In the genomic region with DNA sequence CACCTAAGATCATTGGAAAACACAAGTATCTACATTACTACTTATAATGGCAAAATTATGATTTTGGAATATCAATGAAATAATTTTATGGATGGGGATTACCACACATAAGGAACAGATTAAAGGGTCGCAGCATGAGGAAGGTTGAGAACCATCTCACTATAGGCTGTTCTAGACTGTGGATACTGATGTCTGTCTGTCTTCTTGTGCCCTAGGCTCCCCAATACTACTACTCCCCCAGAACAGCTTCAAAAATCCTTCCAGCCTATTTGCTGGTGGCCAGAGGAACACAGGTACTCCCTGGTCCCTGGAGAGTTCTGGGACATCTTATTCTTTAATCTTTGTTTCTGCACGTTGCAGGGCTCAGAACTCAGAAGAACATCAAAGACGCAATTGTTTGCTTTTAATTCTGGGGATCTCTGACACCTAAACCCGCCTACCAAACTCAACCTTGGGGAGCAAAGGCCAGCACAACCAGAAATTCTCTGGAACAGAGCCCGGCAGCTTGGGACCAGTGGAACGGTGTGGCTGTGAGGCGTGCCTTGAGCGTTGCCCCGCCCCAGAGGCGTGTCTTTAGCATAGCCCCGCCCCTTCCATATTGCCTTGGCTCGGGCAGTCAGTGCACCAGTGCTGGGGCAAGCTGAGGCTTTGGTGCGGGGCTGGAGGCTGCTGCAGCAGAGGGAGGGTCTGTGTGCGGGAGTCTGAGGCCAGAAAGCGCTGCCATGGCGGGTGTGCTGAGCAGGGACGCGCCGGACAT, we compare ENCODE assay signal across 8 mouse cellular contexts. TPM values are rescaled to one million over a fixed set of nuclear protein-coding genes. Genes with fewer than 3 reads are reported as not detected.
DNase-seq lines count a peak whose midpoint lies in the region; ATAC-seq and TF ChIP-seq lines count a peak whose summit lies in the region.

Gene Dpyd (plus strand): TSS at position 576 of the 757 bp plus-strand sequence.

- no peaks in the 10 kb centered on the region for H3K36me3 ChIP-seq in forebrain, embryonic 15.5 days
- H3K36me3 ChIP-seq in liver, postnatal 0 days (replicated peaks; ENCODE audit: insufficient read depth, low read length): no peaks in the 10 kb centered on the region

- H3K27me3 ChIP-seq in forebrain, embryonic 15.5 days: no peaks in the 10 kb centered on the region
- H3K27me3 ChIP-seq in liver, postnatal 0 days (ENCODE audit: insufficient read depth, low read length): no peaks in the 10 kb centered on the region

- 6% methylated on average over 19 of the region's 19 CpGs for WGBS in forebrain, embryonic 15.5 days
- 7% methylated on average over 18 of the region's 19 CpGs for WGBS in large intestine, adult 2 months
- WGBS in liver, postnatal 0 days (ENCODE audit: insufficient replicate concordance): 5% methylated on average over 19 of the region's 19 CpGs

- H3K27ac ChIP-seq in forebrain, embryonic 15.5 days (replicated peaks): no peak within 1 kb of the TSS
- H3K27ac ChIP-seq in liver, postnatal 0 days (ENCODE audit: low read depth): peak within 1 kb of the TSS; percentile 91

- no peaks in the 10 kb centered on the region for H3K9me3 ChIP-seq in forebrain, embryonic 15.5 days
- H3K9me3 ChIP-seq in liver, postnatal 0 days (ENCODE audit: low read length): no peaks in the 10 kb centered on the region

- intact Hi-C loops in heart, postnatal 10 days (cut with DNase I): no loop called here

- peak within 1 kb of the TSS; percentile 67 for H3K4me2 ChIP-seq in forebrain, embryonic 15.5 days (replicated peaks)
- peak within 1 kb of the TSS; percentile 55 for H3K4me2 ChIP-seq in liver, postnatal 0 days (ENCODE audit: low read depth, low read length)

- TF ChIP-seq CTCF in liver, postnatal 0 days (IDR thresholded peaks at IDR 0.05; ENCODE audit: low read depth): no peak

- no peaks in the 10 kb centered on the region for H3K4me1 ChIP-seq in forebrain, embryonic 15.5 days
- H3K4me1 ChIP-seq in liver, postnatal 0 days (ENCODE audit: insufficient read depth): no peaks in the 10 kb centered on the region

- H3K4me3 ChIP-seq in forebrain, embryonic 15.5 days: peak within 1 kb of the TSS; percentile 50
- H3K4me3 ChIP-seq in liver, postnatal 0 days (ENCODE audit: low read depth, low read length): peak within 1 kb of the TSS; percentile 62

- ATAC-seq in forebrain, embryonic 15.5 days (replicated peaks): peak; percentile 100
- peak; percentile 88 for ATAC-seq in liver, postnatal 0 days

- DNase-seq in MN1 (ENCODE audit: low spot score): peak; percentile 85
- DNase-seq in cerebellum, adult 18-20 months: peak; percentile 14 to 21
- DNase-seq in heart, postnatal 10 days: peak; percentile 67 to 74
- DNase-seq in large intestine, adult 2 months (ENCODE audit: low read depth, low spot score): peak; percentile 78
- DNase-seq in liver, postnatal 0 days: peak; percentile 88
- peak; percentile 43 for DNase-seq in ovary, postnatal 10 days (ENCODE audit: low spot score)
- peak; percentile 67 to 79 for DNase-seq in urinary bladder, postnatal 4 days (ENCODE audit: low spot score in 2 of 2)

- peak within 1 kb of the TSS; percentile 37 for H3K9ac ChIP-seq in forebrain, embryonic 15.5 days (replicated peaks)
- peak within 1 kb of the TSS; percentile 78 for H3K9ac ChIP-seq in liver, postnatal 0 days (replicated peaks)

- TF ChIP-seq EP300 in liver, postnatal 0 days (IDR thresholded peaks at IDR 0.05; ENCODE audit: low read depth): no peak

RNA-seq across cellular contexts. Expression of gene Dpyd, which starts in this region (rescaled TPM):
- 4.7 and 6.6 TPM in 2 replicates for polyA plus RNA-seq in forebrain, embryonic 15.5 days (2015; fragmentation: Nextera tagmentation; extraction: Ambion mirVana)
- total RNA-seq in heart, postnatal 10 days (2021): 1 to 10 TPM; 4.7 to 4.9 TPM
- polyA plus RNA-seq in large intestine, adult 2 months (2012; rRNA removed): 12.1 and 24.9 TPM in 2 replicates
- polyA plus RNA-seq in liver, postnatal 0 days (2015; fragmentation: Nextera tagmentation; extraction: Ambion mirVana): 38.5 and 40.6 TPM in 2 replicates

Comparison
In these comparisons a context has a peak if more than half of its experiments do, and no peak if none do; other contexts are left out.
1. DNase-seq: peak in every context shown above with its lines; median percentile 88 in liver, postnatal 0 days; 85 in MN1; 78 in large intestine, adult 2 months; 73 in urinary bladder, postnatal 4 days; 70 in heart, postnatal 10 days; 43 in ovary, postnatal 10 days; 18 in cerebellum, adult 18-20 months.